ENCODE assay signal across 8 mouse cellular contexts in genomic region chr1:157410937-157411336, GRCm38 (mm10). TPM values are rescaled to one million over a fixed set of nuclear protein-coding genes. Genes with fewer than 3 reads are reported as not detected.
DNase-seq lines count a peak whose midpoint lies in the region; ATAC-seq and TF ChIP-seq lines count a peak whose summit lies in the region.

No protein-coding gene starts in this region.

- peak overlapping the region; percentile 49 to 95; a peak in 3 of 4 replicates for H3K27ac ChIP-seq in heart, embryonic 14.5 days (replicated peaks in 1 of 2; ENCODE audit: control insufficient read depth in 1 of 2, insufficient read depth in 1 of 2, low read depth in 2 of 2, low read length in 2 of 2)
- H3K27ac ChIP-seq in forebrain, embryonic 15.5 days (replicated peaks): peak overlapping the region; percentile 97; the same call in 1 of the 2 replicates

- peak overlapping the region; percentile 82 for H3K9ac ChIP-seq in heart, embryonic 14.5 days (ENCODE audit: low read length)
- H3K9ac ChIP-seq in forebrain, embryonic 15.5 days (replicated peaks): peak overlapping the region; percentile 84

- no peak for TF ChIP-seq CTCF in E14TG2a.4 (conservative IDR thresholded peaks at IDR 0.05; ENCODE audit: low read length)

- DNase-seq in heart, postnatal 4 days: no peak
- DNase-seq in layer of hippocampus, adult 11-12 months (ENCODE audit: low spot score): no peak
- DNase-seq in yolk sac, embryonic 10.5 days (ENCODE audit: low spot score): no peak
- no peak for DNase-seq in adrenal gland, postnatal 10 days

- H3K36me3 ChIP-seq in heart, embryonic 14.5 days (ENCODE audit: control insufficient read depth, insufficient read depth, low read length): peaks cover 8% of the 10 kb centered on the region; the same call in 1 of the 2 replicates
- H3K36me3 ChIP-seq in E14TG2a.4 (ENCODE audit: insufficient read depth, low read length): peaks cover 13% of the 10 kb centered on the region
- no peaks in the 10 kb centered on the region for H3K36me3 ChIP-seq in forebrain, embryonic 15.5 days

- 7% methylated on average over 8 of the region's 8 CpGs for WGBS in heart, embryonic 14.5 days
- 4% methylated on average over 8 of the region's 8 CpGs for WGBS in forebrain, embryonic 15.5 days

- ATAC-seq in heart, embryonic 14.5 days (ENCODE audit: insufficient number of reproducible peaks, insufficient read depth, low FRiP score, low read depth): no peak
- no peak for ATAC-seq in forebrain, embryonic 15.5 days (replicated peaks)
- ATAC-seq in megakaryocyte-erythroid progenitor cell, adult 5-6 weeks (replicated peaks; ENCODE audit: low FRiP score, low TSS enrichment, poor library complexity, severe bottlenecking): peak; percentile 19; the same call in 1 of the 2 replicates

- no peaks in the 10 kb centered on the region for H3K27me3 ChIP-seq in heart, embryonic 14.5 days (ENCODE audit: control insufficient read depth, insufficient read depth, low read length)
- H3K27me3 ChIP-seq in E14TG2a.4 (ENCODE audit: insufficient read depth, low read length): peaks cover 12% of the 10 kb centered on the region
- no peaks in the 10 kb centered on the region for H3K27me3 ChIP-seq in forebrain, embryonic 15.5 days

- H3K4me1 ChIP-seq in heart, embryonic 14.5 days (ENCODE audit: control insufficient read depth in 2 of 2, insufficient read depth in 2 of 2, low read length in 2 of 2): peaks cover 3 to 26% of the 10 kb centered on the region in 2 experiments; a peak in 3 of 4 replicates
- peaks cover 42% of the 10 kb centered on the region for H3K4me1 ChIP-seq in E14TG2a.4 (replicated peaks; ENCODE audit: low read depth, low read length)
- H3K4me1 ChIP-seq in forebrain, embryonic 15.5 days: peaks cover 20% of the 10 kb centered on the region

- H3K9me3 ChIP-seq in heart, embryonic 14.5 days (ENCODE audit: control insufficient read depth, low read length): no peaks in the 10 kb centered on the region
- H3K9me3 ChIP-seq in E14TG2a.4 (ENCODE audit: low read length): no peaks in the 10 kb centered on the region
- H3K9me3 ChIP-seq in forebrain, embryonic 15.5 days: no peaks in the 10 kb centered on the region

- H3K4me3 ChIP-seq in heart, embryonic 14.5 days (ENCODE audit: control insufficient read depth in 1 of 2, insufficient read depth in 1 of 2, low read depth in 1 of 2, low read length in 2 of 2): peak overlapping the region; percentile 79 to 80
- peak overlapping the region; percentile 96 for H3K4me3 ChIP-seq in E14TG2a.4 (replicated peaks; ENCODE audit: low read length)
- peak overlapping the region; percentile 87 for H3K4me3 ChIP-seq in forebrain, embryonic 15.5 days

- H3K4me2 ChIP-seq in heart, embryonic 14.5 days (ENCODE audit: low read length): peak overlapping the region; percentile 81
- peak overlapping the region; percentile 76 for H3K4me2 ChIP-seq in forebrain, embryonic 15.5 days (replicated peaks)

RNA-seq across cellular contexts. Expression of gene Rasal2, which starts 1.5 kb away (rescaled TPM):
- 24.8 and 26.6 TPM in 2 replicates for polyA plus RNA-seq in heart, embryonic 14.5 days (2014; fragmentation: Nextera tagmentation; extraction: Ambion mirVana)
- 10 to 100 TPM; 32.6 to 35.7 TPM for total RNA-seq in heart, postnatal 4 days (2021)
- 36.6 and 37.8 TPM in 2 replicates for polyA plus RNA-seq in forebrain, embryonic 15.5 days (2015; fragmentation: Nextera tagmentation; extraction: Ambion mirVana)
- 3.2 and 6.6 TPM in 2 replicates for total RNA-seq in megakaryocyte-erythroid progenitor cell, adult 5-6 weeks (2014; fragmentation: Nextera tagmentation)
- 1.9 and 4.6 TPM in 2 replicates for total RNA-seq in megakaryocyte-erythroid progenitor cell, adult 5-6 weeks (2017)
- total RNA-seq in adrenal gland, postnatal 10 days (2021): 10 to 100 TPM; 13.8 to 16.5 TPM

RNA-seq across cellular contexts. Expression of gene Cryzl2, which starts 47.4 kb away (rescaled TPM):
- 37.9 and 39.2 TPM in 2 replicates for polyA plus RNA-seq in heart, embryonic 14.5 days (2014; fragmentation: Nextera tagmentation; extraction: Ambion mirVana)
- total RNA-seq in heart, postnatal 4 days (2021): 10 to 100 TPM; 20.1 to 22.8 TPM
- polyA plus RNA-seq in forebrain, embryonic 15.5 days (2015; fragmentation: Nextera tagmentation; extraction: Ambion mirVana): 5.2 and 6.4 TPM in 2 replicates
- 13.6 and 24.1 TPM in 2 replicates for total RNA-seq in megakaryocyte-erythroid progenitor cell, adult 5-6 weeks (2014; fragmentation: Nextera tagmentation)
- total RNA-seq in megakaryocyte-erythroid progenitor cell, adult 5-6 weeks (2017): 23.6 and 31.5 TPM in 2 replicates
- 10 to 100 TPM; 33.8 to 34.5 TPM for total RNA-seq in adrenal gland, postnatal 10 days (2021)
